Mouse (Mus musculus): ENCODE results near the gene Vip.

DNA sequence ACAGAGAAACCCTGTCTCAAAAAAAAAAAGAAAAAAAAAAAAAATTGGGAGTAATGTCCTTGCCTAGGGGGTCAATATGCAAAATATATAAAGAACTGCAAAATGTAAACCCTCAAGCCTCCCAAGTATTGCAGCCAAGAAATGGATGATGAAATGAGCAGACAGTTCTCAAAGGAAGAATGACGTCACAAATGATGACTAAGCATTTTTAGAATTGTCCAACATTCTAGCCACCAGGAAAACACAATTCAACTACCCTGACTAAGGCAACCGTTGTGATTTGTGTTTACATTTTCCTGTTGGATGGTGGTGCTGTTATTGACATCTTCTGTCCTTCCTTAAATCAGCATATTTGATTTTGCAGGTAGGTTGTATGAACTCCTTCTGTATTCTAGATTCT lies 42.3 kb downstream of the Vip start:
- TF ChIP-seq POLR2A (IDR thresholded peaks at IDR 0.05; ENCODE audit: insufficient read depth, low read depth, low read length) (no peak), CTCF (IDR thresholded peaks at IDR 0.05; ENCODE audit: insufficient read depth, low read depth, low read length) (no peak)

Measured in olfactory bulb, adult 2 months (tissue).